Mouse (Mus musculus) forebrain, embryonic 15.5 days (tissue): ENCODE measurements around the gene Hoxc11. TPM values are rescaled to one million over a fixed set of nuclear protein-coding genes. Genes with fewer than 3 reads are reported as not detected.

Source experiments
- ATAC-seq: fragments of 200-750 bp; cut with Nextera tagmentation; replicated peaks from 2 replicates; pipeline ENCODE4 v1.8.0; 2017; ENCODE audit warnings: mild to moderate bottlenecking, moderate TSS enrichment, moderate library complexity
- H3K27ac ChIP-seq: fragments of 300-500 bp; sonication (generic); replicated peaks from 2 replicates; pipeline ENCODE4 v1.5.1; 2015; ENCODE audit warnings: mild to moderate bottlenecking, inconsistent platforms
- H3K27me3 ChIP-seq: fragments of 300-500 bp; sonication (generic); 2 replicates; pipeline ENCODE4 v1.6.1; 2015; ENCODE audit warnings: inconsistent platforms
- H3K36me3 ChIP-seq: fragments of 300-500 bp; sonication (generic); 2 replicates; pipeline ENCODE4 v1.6.1; 2015; ENCODE audit warnings: mild to moderate bottlenecking, inconsistent platforms
- H3K4me1 ChIP-seq: fragments of 300-500 bp; sonication (generic); 2 replicates; pipeline ENCODE4 v1.6.1; 2015; ENCODE audit warnings: inconsistent platforms
- H3K4me2 ChIP-seq: fragments of 300-500 bp; sonication (generic); replicated peaks from 2 replicates; pipeline ENCODE4 v1.6.1; 2015; ENCODE audit warnings: mild to moderate bottlenecking, inconsistent platforms
- H3K4me3 ChIP-seq: fragments of 300-500 bp; sonication (generic); 2 replicates; pipeline ENCODE4 v1.5.1; 2015; ENCODE audit warnings: mild to moderate bottlenecking, inconsistent platforms
- H3K9ac ChIP-seq: fragments of 300-500 bp; sonication (generic); replicated peaks from 2 replicates; pipeline ENCODE4 v1.6.1; 2015; ENCODE audit warnings: mild to moderate bottlenecking, inconsistent platforms
- H3K9me3 ChIP-seq: fragments of 300-500 bp; sonication (generic); 2 replicates; pipeline ENCODE4 v1.6.1; 2016; ENCODE audit warnings: inconsistent platforms
- WGBS: fragments of 180-500 bp; shearing (Covaris S2); methylation state at CpG from one replicate; pipeline ENCODE4 v1.1.7; 2015; ENCODE audit warnings: mixed read lengths; 5-methylcytosine and 5-hydroxymethylcytosine counted together
- polyA plus RNA-seq: library from polyadenylated mRNA; unstranded; fragments of >200 nt; fragmentation: Nextera tagmentation; extraction: Ambion mirVana; gene quantifications from 2 replicates; pipeline ENCODE4 v1.2.1, GENCODE M21; 2015

Gene Hoxc11
- polyA plus RNA-seq, 1 experiment from 2014 or later: not detected

- Histone ChIP-seq H3K36me3 (no peaks in the 10 kb centered on the region), H3K4me2 (no peak overlapping the region), H3K9me3 (no peaks in the 10 kb centered on the region), H3K27ac (no peak overlapping the region), H3K4me3 (no peak overlapping the region), H3K9ac (no peak overlapping the region), H3K4me1 (peaks cover 9% of the 10 kb centered on the region), H3K27me3 (peaks cover 97% of the 10 kb centered on the region)
- no peak for ATAC-seq
- WGBS: 1% methylated on average over 9 of the region's 9 CpGs
These were observed 42.3 kb downstream of the Hoxc11 start for GRCm38 (mm10) chr15:102996548-102996947.

- WGBS: 1% methylated on average over 3 of the region's 3 CpGs
- no peak for ATAC-seq
- H3K9ac ChIP-seq: no peak overlapping the region
These were observed 43.2 kb downstream of the Hoxc11 start for GRCm38 (mm10) chr15:102997431-102997830.

GRCm38 (mm10) chr15:102997939-102998355 lies 43.7 kb downstream of the Hoxc11 start, which contains the start of gene Hoxc6:
TSS of gene Hoxc6 (plus strand) at chr15:102998257.
- H3K4me1 ChIP-seq: peaks cover 9% of the 10 kb centered on the region
- H3K27me3 ChIP-seq: peaks cover 97% of the 10 kb centered on the region
- no peaks in the 10 kb centered on the region for H3K36me3 ChIP-seq
- peak within 1 kb of the TSS; percentile 51 for H3K4me2 ChIP-seq
- no peak for ATAC-seq
- H3K4me3 ChIP-seq: peak within 1 kb of the TSS; percentile 37
- WGBS: 2% methylated on average over 19 of the region's 19 CpGs
- no peaks in the 10 kb centered on the region for H3K9me3 ChIP-seq
- H3K9ac ChIP-seq: no peak within 1 kb of the TSS
- H3K27ac ChIP-seq: no peak within 1 kb of the TSS

More at GRCm38 (mm10) chr15:102997431-102997830, 43.2 kb downstream of the Hoxc11 start:
- Histone ChIP-seq H3K36me3 (no peaks in the 10 kb centered on the region), H3K27me3 (peaks cover 97% of the 10 kb centered on the region), H3K27ac (no peak overlapping the region), H3K4me3 (no peak overlapping the region), H3K4me1 (peaks cover 9% of the 10 kb centered on the region), H3K4me2 (no peak overlapping the region), H3K9me3 (no peaks in the 10 kb centered on the region)

- peaks cover 9% of the 10 kb centered on the region for H3K4me1 ChIP-seq
- no peaks in the 10 kb centered on the region for H3K9me3 ChIP-seq
- peaks cover 99% of the 10 kb centered on the region for H3K27me3 ChIP-seq
- H3K4me3 ChIP-seq: peak overlapping the region; percentile 37
- H3K27ac ChIP-seq: no peak overlapping the region
- H3K4me2 ChIP-seq: peak overlapping the region; percentile 51
- peak; percentile 23; the same call in 1 of the 2 replicates for ATAC-seq
- under 1% methylated on average over 19 of the region's 19 CpGs for WGBS
- H3K36me3 ChIP-seq: no peaks in the 10 kb centered on the region
- no peak overlapping the region for H3K9ac ChIP-seq
These were observed 44.5 kb downstream of the Hoxc11 start for GRCm38 (mm10) chr15:102998608-102999182.

- WGBS: under 1% methylated on average over 32 of the region's 33 CpGs
- H3K4me1 ChIP-seq: peaks cover 9% of the 10 kb centered on the region
- no peaks in the 10 kb centered on the region for H3K36me3 ChIP-seq
- peak; percentile 64 for ATAC-seq
- no peak overlapping the region for H3K9ac ChIP-seq
- H3K4me3 ChIP-seq: peak overlapping the region; percentile 37
- no peak overlapping the region for H3K27ac ChIP-seq
- no peaks in the 10 kb centered on the region for H3K9me3 ChIP-seq
- peaks cover 100% of the 10 kb centered on the region for H3K27me3 ChIP-seq
- peak overlapping the region; percentile 51 for H3K4me2 ChIP-seq
These were observed 45.1 kb downstream of the Hoxc11 start for GRCm38 (mm10) chr15:102999183-102999831.

- no peaks in the 10 kb centered on the region for H3K9me3 ChIP-seq
- no peak overlapping the region for H3K4me2 ChIP-seq
- no peak overlapping the region for H3K9ac ChIP-seq
- H3K4me1 ChIP-seq: peaks cover 9% of the 10 kb centered on the region
- no peak for ATAC-seq
- H3K36me3 ChIP-seq: no peaks in the 10 kb centered on the region
- no peak overlapping the region for H3K4me3 ChIP-seq
- H3K27ac ChIP-seq: no peak overlapping the region
- WGBS: under 1% methylated on average over 11 of the region's 11 CpGs
- peaks cover 100% of the 10 kb centered on the region for H3K27me3 ChIP-seq
These were observed 45.7 kb downstream of the Hoxc11 start for GRCm38 (mm10) chr15:102999955-103000354.

GRCm38 (mm10) chr15:103000501-103000901 lies 46.3 kb downstream of the Hoxc11 start:
- Histone ChIP-seq H3K27me3 (peaks cover 100% of the 10 kb centered on the region), H3K4me1 (peaks cover 9% of the 10 kb centered on the region), H3K9ac (no peak overlapping the region), H3K9me3 (no peaks in the 10 kb centered on the region), H3K4me3 (no peak overlapping the region), H3K4me2 (no peak overlapping the region), H3K36me3 (no peaks in the 10 kb centered on the region), H3K27ac (no peak overlapping the region)
- under 1% methylated on average over 24 of the region's 24 CpGs for WGBS
- ATAC-seq: no peak

GRCm38 (mm10) chr15:103001370-103001769 lies 47.1 kb downstream of the Hoxc11 start:
- no peak overlapping the region for H3K4me3 ChIP-seq
- no peaks in the 10 kb centered on the region for H3K9me3 ChIP-seq
- no peak overlapping the region for H3K9ac ChIP-seq
- no peak for ATAC-seq
- H3K27ac ChIP-seq: no peak overlapping the region
- WGBS: 10% methylated on average over 2 of the region's 2 CpGs
- peaks cover 100% of the 10 kb centered on the region for H3K27me3 ChIP-seq
- peaks cover 9% of the 10 kb centered on the region for H3K4me1 ChIP-seq
- H3K36me3 ChIP-seq: no peaks in the 10 kb centered on the region
- no peak overlapping the region for H3K4me2 ChIP-seq

GRCm38 (mm10) chr15:103002156-103002555 lies 47.9 kb downstream of the Hoxc11 start:
- no peak for ATAC-seq
- H3K36me3 ChIP-seq: no peaks in the 10 kb centered on the region
- H3K4me3 ChIP-seq: no peak overlapping the region
- no peak overlapping the region for H3K9ac ChIP-seq
- H3K4me2 ChIP-seq: no peak overlapping the region
- peaks cover 100% of the 10 kb centered on the region for H3K27me3 ChIP-seq
- 4% methylated on average over 4 of the region's 4 CpGs for WGBS
- H3K4me1 ChIP-seq: peaks cover 9% of the 10 kb centered on the region
- H3K27ac ChIP-seq: no peak overlapping the region
- H3K9me3 ChIP-seq: no peaks in the 10 kb centered on the region

- WGBS: 3% methylated on average over 13 of the region's 13 CpGs
- no peak overlapping the region for H3K4me2 ChIP-seq
- H3K27ac ChIP-seq: no peak overlapping the region
- no peak for ATAC-seq
- H3K27me3 ChIP-seq: peaks cover 100% of the 10 kb centered on the region
- H3K9ac ChIP-seq: no peak overlapping the region
- H3K4me1 ChIP-seq: peaks cover 9% of the 10 kb centered on the region
- no peaks in the 10 kb centered on the region for H3K36me3 ChIP-seq
- no peaks in the 10 kb centered on the region for H3K9me3 ChIP-seq
- no peak overlapping the region for H3K4me3 ChIP-seq
These were observed 48.7 kb downstream of the Hoxc11 start for GRCm38 (mm10) chr15:103002821-103003448.

- no peak overlapping the region for H3K4me3 ChIP-seq
- H3K27me3 ChIP-seq: peaks cover 100% of the 10 kb centered on the region
- H3K4me1 ChIP-seq: no peaks in the 10 kb centered on the region; the same call in 1 of the 2 replicates
- no peak overlapping the region for H3K27ac ChIP-seq
- no peak overlapping the region for H3K4me2 ChIP-seq
- H3K9me3 ChIP-seq: no peaks in the 10 kb centered on the region
- no peak overlapping the region for H3K9ac ChIP-seq
- WGBS: under 1% methylated on average over 17 of the region's 17 CpGs
- no peak for ATAC-seq
- no peaks in the 10 kb centered on the region for H3K36me3 ChIP-seq
These were observed 51.1 kb downstream of the Hoxc11 start for GRCm38 (mm10) chr15:103005308-103005707.

- H3K4me3 ChIP-seq: no peak overlapping the region
These were observed 51.6 kb downstream of the Hoxc11 start for GRCm38 (mm10) chr15:103005797-103006196.

More at GRCm38 (mm10) chr15:103005797-103006196, 51.6 kb downstream of the Hoxc11 start:
- Histone ChIP-seq H3K27ac (no peak overlapping the region), H3K4me1 (no peaks in the 10 kb centered on the region), H3K9me3 (no peaks in the 10 kb centered on the region), H3K4me2 (no peak overlapping the region), H3K27me3 (peaks cover 100% of the 10 kb centered on the region), H3K9ac (no peak overlapping the region), H3K36me3 (no peaks in the 10 kb centered on the region)
- 0% methylated on average over 5 of the region's 5 CpGs for WGBS
- no peak for ATAC-seq
